Mouse (Mus musculus) limb, embryonic 11.5 days (tissue): ENCODE measurements around the gene Rpgrip1. TPM values are rescaled to one million over a fixed set of nuclear protein-coding genes. Genes with fewer than 3 reads are reported as not detected.

Experiments
- ATAC-seq: fragments of 200-750 bp; cut with Nextera tagmentation; 2 replicates; pipeline ENCODE4 v1.8.0; 2017; ENCODE audit warnings: low read depth; ENCODE audit not compliant: insufficient number of reproducible peaks, low FRiP score, low TSS enrichment
- DNase-seq: peaks from one replicate; pipeline ENCODE4 v3.0.0-alpha.2; 2015; ENCODE audit warnings: low spot score
- H3K27ac ChIP-seq: fragments of 300-500 bp; sonication (generic); replicated peaks from 2 replicates; pipeline ENCODE4 v1.5.1; 2014; ENCODE audit warnings: low read depth, mild to moderate bottlenecking, low read length
- H3K27me3 ChIP-seq: fragments of 300-500 bp; sonication (generic); 2 replicates; pipeline ENCODE4 v1.6.1; 2014; ENCODE audit warnings: mild to moderate bottlenecking, low read length, mixed read lengths; ENCODE audit not compliant: control insufficient read depth, insufficient read depth
- H3K36me3 ChIP-seq: fragments of 300-500 bp; sonication (generic); 2 replicates; pipeline ENCODE4 v1.6.1; 2014; ENCODE audit warnings: mild to moderate bottlenecking, low read length, moderate library complexity, mixed read lengths; ENCODE audit not compliant: control insufficient read depth, insufficient read depth
- H3K4me1 ChIP-seq: fragments of 300-500 bp; sonication (generic); 2 replicates; pipeline ENCODE4 v1.6.1; 2014; ENCODE audit warnings: low read length, mixed read lengths; ENCODE audit not compliant: control insufficient read depth, insufficient read depth
- H3K4me2 ChIP-seq: fragments of 300-500 bp; sonication (generic); 2 replicates; pipeline ENCODE4 v1.6.1; 2014; ENCODE audit warnings: low read depth, mild to moderate bottlenecking, moderate library complexity; ENCODE audit not compliant: severe bottlenecking
- H3K4me3 ChIP-seq: fragments of 300-500 bp; sonication (generic); 2 replicates; pipeline ENCODE4 v1.5.1; 2014; ENCODE audit warnings: low read depth, low read length
- H3K9ac ChIP-seq: fragments of 300-500 bp; sonication (generic); 2 replicates; pipeline ENCODE4 v1.6.1; 2014; ENCODE audit warnings: mild to moderate bottlenecking, low read length
- H3K9me3 ChIP-seq: fragments of 300-500 bp; sonication (generic); 2 replicates; pipeline ENCODE4 v1.6.1; 2016; ENCODE audit warnings: low read length; ENCODE audit not compliant: control insufficient read depth
- WGBS: fragments of 180-500 bp; shearing (Covaris S2); extraction: QIAGEN DNeasy Blood & Tissue Kit; methylation state at CpG from one replicate; pipeline ENCODE4 v1.1.7; 2014; 5-methylcytosine and 5-hydroxymethylcytosine counted together
- polyA plus RNA-seq: library from polyadenylated mRNA; unstranded; fragments of >200 nt; fragmentation: Nextera tagmentation; extraction: Ambion mirVana; gene quantifications from 2 replicates; pipeline ENCODE4 v1.2.1, GENCODE M21; 2014

Rpgrip1 gene
- polyA plus RNA-seq, 1 experiment from 2014 or later = 119 TPM

GRCm38 (mm10) chr14:52099563-52099962, 10.9 kb upstream of the Rpgrip1 start:
- no peak overlapping the region for H3K4me3 ChIP-seq
- 87% methylated on average over 2 of the region's 2 CpGs for WGBS
- DNase-seq = no peak
- H3K4me2 ChIP-seq = peak overlapping the region; percentile 10; the same call in 1 of the 2 replicates
- no peak overlapping the region for H3K9ac ChIP-seq
- 0 out of 2 replicates have a peak, but pooled peaks cover 3% of the 10 kb centered on the region for H3K4me1 ChIP-seq
- ATAC-seq = no peak
- no peaks in the 10 kb centered on the region for H3K9me3 ChIP-seq
- H3K27ac ChIP-seq = no peak overlapping the region
- H3K36me3 ChIP-seq = peaks cover 5% of the 10 kb centered on the region; the same call in 1 of the 2 replicates
- no peaks in the 10 kb centered on the region for H3K27me3 ChIP-seq

- Histone ChIP-seq H3K4me3 (no peak overlapping the region), H3K36me3 (peaks cover 5% of the 10 kb centered on the region; the same call in 1 of the 2 replicates)
Observed at GRCm38 (mm10) chr14:52100170-52100960, 10.1 kb upstream of the Rpgrip1 start.

GRCm38 (mm10) chr14:52101285-52102157, 9.0 kb upstream of the Rpgrip1 start:
- Histone ChIP-seq H3K36me3 (peaks cover 5% of the 10 kb centered on the region; the same call in 1 of the 2 replicates), H3K27ac (no peak overlapping the region), H3K4me2 (peak overlapping the region; percentile 47; the same call in 1 of the 2 replicates), H3K9ac (no peak overlapping the region), H3K9me3 (no peaks in the 10 kb centered on the region), H3K27me3 (no peaks in the 10 kb centered on the region), H3K4me3 (no peak overlapping the region), H3K4me1 (0 out of 2 replicates have a peak, but pooled peaks cover 3% of the 10 kb centered on the region)
- whole genome bisulfite sequencing = 86% methylated on average over 1 of the region's 1 CpGs
- ATAC-seq (no peak), DNase-seq (no peak)

More at GRCm38 (mm10) chr14:52100170-52100960, 10.1 kb upstream of the Rpgrip1 start:
- 0 out of 2 replicates have a peak, but pooled peaks cover 3% of the 10 kb centered on the region for H3K4me1 ChIP-seq
- no peak overlapping the region for H3K27ac ChIP-seq
- no peaks in the 10 kb centered on the region for H3K27me3 ChIP-seq
- no peak overlapping the region for H3K9ac ChIP-seq
- H3K4me2 ChIP-seq = no peak overlapping the region
- DNase-seq = no peak
- no peak for ATAC-seq
- no peaks in the 10 kb centered on the region for H3K9me3 ChIP-seq
- WGBS = 84% methylated on average over 5 of the region's 5 CpGs

- Histone ChIP-seq H3K4me3 (peak overlapping the region; percentile 93), H3K4me1 (0 out of 2 replicates have a peak, but pooled peaks cover 3% of the 10 kb centered on the region), H3K27ac (peak overlapping the region; percentile 89), H3K9me3 (no peaks in the 10 kb centered on the region), H3K36me3 (peaks cover 5% of the 10 kb centered on the region; the same call in 1 of the 2 replicates), H3K27me3 (no peaks in the 10 kb centered on the region), H3K4me2 (peak overlapping the region; percentile 47), H3K9ac (peak overlapping the region; percentile 98)
- DNase-seq (no peak), ATAC-seq (no peak)
- WGBS = under 1% methylated on average over 25 of the region's 30 CpGs
Observed at GRCm38 (mm10) chr14:52103474-52103855, 7.0 kb upstream of the Rpgrip1 start.

GRCm38 (mm10) chr14:52103856-52104676, 6.4 kb upstream of the Rpgrip1 start, which contains the start of gene Hnrnpc:
TSS of gene Hnrnpc (minus strand) at chr14:52104028.
- H3K27me3 ChIP-seq = no peaks in the 10 kb centered on the region
- under 1% methylated on average over 50 of the region's 50 CpGs for WGBS
- peak within 1 kb of the TSS; percentile 98 for H3K9ac ChIP-seq
- H3K4me2 ChIP-seq = peak within 1 kb of the TSS; percentile 50
- H3K4me3 ChIP-seq = peak within 1 kb of the TSS; percentile 93
- H3K9me3 ChIP-seq = no peaks in the 10 kb centered on the region
- peak; percentile 100 for DNase-seq
- peak; percentile 99 for ATAC-seq
- 0 out of 2 replicates have a peak, but pooled peaks cover 3% of the 10 kb centered on the region for H3K4me1 ChIP-seq
- peak within 1 kb of the TSS; percentile 89 for H3K27ac ChIP-seq
- peaks cover 5% of the 10 kb centered on the region; the same call in 1 of the 2 replicates for H3K36me3 ChIP-seq

GRCm38 (mm10) chr14:52104677-52105285, 5.7 kb upstream of the Rpgrip1 start:
- no peak for ATAC-seq
- Histone ChIP-seq H3K27ac (peak overlapping the region; percentile 82), H3K36me3 (peaks cover 5% of the 10 kb centered on the region; the same call in 1 of the 2 replicates), H3K4me3 (peak overlapping the region; percentile 32), H3K9ac (peak overlapping the region; percentile 65), H3K27me3 (no peaks in the 10 kb centered on the region), H3K4me2 (peak overlapping the region; percentile 50), H3K9me3 (no peaks in the 10 kb centered on the region), H3K4me1 (0 out of 2 replicates have a peak, but pooled peaks cover 3% of the 10 kb centered on the region)
- 37% methylated on average over 7 of the region's 7 CpGs for WGBS
- DNase-seq = no peak

- Histone ChIP-seq H3K36me3 (peaks cover 5% of the 10 kb centered on the region; the same call in 1 of the 2 replicates), H3K9ac (no peak overlapping the region), H3K4me3 (no peak overlapping the region), H3K27ac (peak overlapping the region; percentile 30; the same call in 1 of the 2 replicates), H3K27me3 (no peaks in the 10 kb centered on the region), H3K4me2 (no peak overlapping the region), H3K4me1 (0 out of 2 replicates have a peak, but pooled peaks cover 3% of the 10 kb centered on the region), H3K9me3 (no peaks in the 10 kb centered on the region)
- no peak for ATAC-seq
- no peak for DNase-seq
- WGBS = 50% methylated on average over 2 of the region's 2 CpGs
Observed at GRCm38 (mm10) chr14:52105308-52105707, 5.2 kb upstream of the Rpgrip1 start.
